Mouse (Mus musculus) CH12.LX (cell line): ENCODE data around the gene Hist2h2bb. TPM values are rescaled to one million over a fixed set of nuclear protein-coding genes. Genes with fewer than 3 reads are reported as not detected.
A peak's percentile ranks its signal among the peaks of the same experiment; 100 is the strongest.

ENCODE experiments used
- DNase-seq: peaks from one replicate; pipeline ENCODE4 v3.0.0-alpha.2; 2013; ENCODE audit errors: extremely low read depth
- H3K27ac ChIP-seq: 2 replicates; pipeline ENCODE4 v1.5.1; 2012; ENCODE audit warnings: low read depth, mild to moderate bottlenecking, control low read depth, moderate library complexity; ENCODE audit not compliant: insufficient read depth
- H3K27me3 ChIP-seq: replicated peaks from 2 replicates; pipeline ENCODE3; 2012; ENCODE audit warnings: inconsistent platforms
- H3K36me3 ChIP-seq, 2 experiments: replicated peaks in 1 of 2; 2 replicates each; pipeline versions ENCODE3 to v1.6.1; 2012; ENCODE audit warnings: inconsistent platforms in 1 of 2, low read length in 1 of 2, mild to moderate bottlenecking in 1 of 2, mixed read lengths in 1 of 2, moderate library complexity in 1 of 2; ENCODE audit not compliant: control insufficient read depth in 1 of 2, insufficient read depth in 1 of 2
- H3K4me1 ChIP-seq, 2 experiments: 2 replicates each; pipeline ENCODE4 v1.6.1; 2012; ENCODE audit warnings: inconsistent platforms in 1 of 2, moderate library complexity in 1 of 2; ENCODE audit not compliant: insufficient read depth in 2 of 2, control insufficient read depth in 1 of 2
- H3K4me2 ChIP-seq: 2 replicates; pipeline ENCODE4 v1.6.1; 2012; ENCODE audit warnings: low read depth, mild to moderate bottlenecking, control low read depth; ENCODE audit not compliant: poor library complexity, insufficient read depth, severe bottlenecking
- H3K4me3 ChIP-seq, 3 experiments: fragments of 150-350 bp in 1 of 3; sonication (generic) in 1 of 3; replicated peaks in 1 of 3; 2 replicates each; pipeline versions ENCODE3 to v1.5.1; 2011 to 2012; ENCODE audit warnings: low read depth in 2 of 3, low read length in 2 of 3, mild to moderate bottlenecking in 2 of 3, moderate library complexity in 2 of 3, control low read depth in 1 of 3, improper control_type of control experiment in 1 of 3, inconsistent platforms in 1 of 3, mixed read lengths in 1 of 3; ENCODE audit not compliant: poor library complexity in 1 of 3
- H3K79me2 ChIP-seq: replicated peaks from 2 replicates; pipeline ENCODE4 v1.6.1; 2012; ENCODE audit warnings: mild to moderate bottlenecking, moderate library complexity; ENCODE audit not compliant: control insufficient read depth, poor library complexity, insufficient read depth, severe bottlenecking; ENCODE audit errors: extremely low read depth
- H3K9ac ChIP-seq: 2 replicates; pipeline ENCODE4 v1.6.1; 2012; ENCODE audit warnings: low read depth, mild to moderate bottlenecking, control low read depth, moderate library complexity; ENCODE audit not compliant: insufficient read depth
- H3K9me3 ChIP-seq: replicated peaks from 2 replicates; pipeline ENCODE3; 2012; ENCODE audit warnings: low read length, inconsistent platforms, mixed read lengths
- BHLHE40 ChIP-seq: IDR thresholded peaks from 2 replicates; pipeline ENCODE4 v1.6.1; 2011; ENCODE audit warnings: mild to moderate bottlenecking, low read depth, low read length, improper control_type of control experiment
- CHD1 ChIP-seq: IDR thresholded peaks from 2 replicates; pipeline ENCODE4 v1.6.1; 2012; ENCODE audit warnings: low read depth, low read length, improper control_type of control experiment, inconsistent platforms
- CHD2 ChIP-seq: IDR thresholded peaks from 2 replicates; pipeline ENCODE4 v1.6.1; 2011; ENCODE audit warnings: low read length, improper control_type of control experiment
- CTCF ChIP-seq, 2 experiments: IDR thresholded peaks in 1 of 2; conservative IDR thresholded peaks in 1 of 2; 2 replicates each; pipeline ENCODE4 v1.5.1; 2011 to 2012; ENCODE audit warnings: low read depth in 2 of 2, low read length in 2 of 2, improper control_type of control experiment in 1 of 2, inconsistent platforms in 1 of 2, mild to moderate bottlenecking in 1 of 2, moderate library complexity in 1 of 2
- ELF1 ChIP-seq: IDR thresholded peaks from 2 replicates; pipeline ENCODE4 v1.6.1; 2014; ENCODE audit warnings: low read depth, mild to moderate bottlenecking, inconsistent platforms, low read length, improper control_type of control experiment
- EP300 ChIP-seq: IDR thresholded peaks from 2 replicates; pipeline ENCODE4 v1.6.1; 2011; ENCODE audit warnings: low read length, improper control_type of control experiment
- GABPA ChIP-seq: IDR thresholded peaks from 2 replicates; pipeline ENCODE4 v1.6.1; 2012; ENCODE audit warnings: low read depth, low read length, improper control_type of control experiment, inconsistent platforms; ENCODE audit not compliant: insufficient replicate concordance
- HCFC1 ChIP-seq: IDR thresholded peaks from 2 replicates; pipeline ENCODE4 v1.6.1; 2012; ENCODE audit warnings: low read depth, mild to moderate bottlenecking, inconsistent platforms, low read length, improper control_type of control experiment
- IRF4 ChIP-seq: IDR thresholded peaks from 2 replicates; pipeline ENCODE4 v1.6.1; 2014; ENCODE audit warnings: low read depth, mild to moderate bottlenecking, inconsistent platforms, low read length, improper control_type of control experiment
- JUN ChIP-seq: IDR thresholded peaks from 2 replicates; pipeline ENCODE4 v1.6.1; 2011; ENCODE audit warnings: low read depth, mild to moderate bottlenecking, low read length, improper control_type of control experiment, moderate library complexity; ENCODE audit not compliant: insufficient read depth
- JUND ChIP-seq: conservative IDR thresholded peaks from 2 replicates; pipeline ENCODE4 v1.6.1; 2011; ENCODE audit warnings: low read depth, low read length, improper control_type of control experiment
- MAFK ChIP-seq: IDR thresholded peaks from 2 replicates; pipeline ENCODE4 v1.6.1; 2011; ENCODE audit warnings: low read length, improper control_type of control experiment; ENCODE audit not compliant: insufficient replicate concordance
- MAX ChIP-seq: IDR thresholded peaks from 2 replicates; pipeline ENCODE4 v1.6.1; 2011; ENCODE audit warnings: low read length, improper control_type of control experiment
- MAZ ChIP-seq: IDR thresholded peaks from 2 replicates; pipeline ENCODE4 v1.6.1; 2012; ENCODE audit warnings: low read depth, mild to moderate bottlenecking, inconsistent platforms, low read length, improper control_type of control experiment, moderate library complexity
- MYC ChIP-seq: IDR thresholded peaks from 2 replicates; pipeline ENCODE4 v1.6.1; 2011; ENCODE audit warnings: low read depth, mild to moderate bottlenecking, improper control_type of control experiment, low read length
- NELFE ChIP-seq: IDR thresholded peaks from 2 replicates; pipeline ENCODE4 v1.6.1; 2011; ENCODE audit warnings: low read depth, low read length, improper control_type of control experiment
- NRF1 ChIP-seq: IDR thresholded peaks from 2 replicates; pipeline ENCODE4 v1.6.1; 2014; ENCODE audit warnings: low read depth, mild to moderate bottlenecking, inconsistent platforms, low read length, improper control_type of control experiment, moderate library complexity
- POLR2A ChIP-seq: IDR thresholded peaks from 2 replicates; pipeline ENCODE4 v1.6.1; 2011; ENCODE audit warnings: low read depth, mild to moderate bottlenecking, improper control_type of control experiment, low read length
- RCOR1 ChIP-seq: conservative IDR thresholded peaks from 2 replicates; pipeline ENCODE4 v1.6.1; 2012; ENCODE audit warnings: low read depth, mild to moderate bottlenecking, inconsistent platforms, low read length, improper control_type of control experiment
- SMC3 ChIP-seq: IDR thresholded peaks from 2 replicates; pipeline ENCODE4 v1.6.1; 2011; ENCODE audit warnings: low read depth, low read length, improper control_type of control experiment
- TBP ChIP-seq: conservative IDR thresholded peaks from 2 replicates; pipeline ENCODE4 v1.6.1; 2011; ENCODE audit warnings: low read depth, low read length, improper control_type of control experiment
- TCF12 ChIP-seq: IDR thresholded peaks from 2 replicates; pipeline ENCODE4 v1.6.1; 2014; ENCODE audit warnings: low read depth, mild to moderate bottlenecking, inconsistent platforms, low read length, improper control_type of control experiment
- UBTF ChIP-seq: IDR thresholded peaks from 2 replicates; pipeline ENCODE4 v1.6.1; 2012; ENCODE audit warnings: low read depth, mild to moderate bottlenecking, inconsistent platforms, low read length, improper control_type of control experiment, moderate library complexity
- USF1 ChIP-seq: IDR thresholded peaks from 2 replicates; pipeline ENCODE4 v1.6.1; 2014; ENCODE audit warnings: low read depth, mild to moderate bottlenecking, inconsistent platforms, low read length, improper control_type of control experiment
- ZC3H11A ChIP-seq: IDR thresholded peaks from 2 replicates; pipeline ENCODE4 v1.6.1; 2012; ENCODE audit warnings: low read depth, mild to moderate bottlenecking, inconsistent platforms, low read length, improper control_type of control experiment
- ZKSCAN1 ChIP-seq: IDR thresholded peaks from 2 replicates; pipeline ENCODE4 v1.6.1; 2012; ENCODE audit warnings: low read depth, inconsistent platforms, low read length, improper control_type of control experiment, borderline replicate concordance
- ZMIZ1 ChIP-seq: IDR thresholded peaks from 2 replicates; pipeline ENCODE4 v1.6.1; 2012; ENCODE audit warnings: low read depth, mild to moderate bottlenecking, inconsistent platforms, low read length, improper control_type of control experiment
- ZNF384 ChIP-seq: IDR thresholded peaks from 2 replicates; pipeline ENCODE4 v1.6.1; 2012; ENCODE audit warnings: low read depth, low read length, improper control_type of control experiment, inconsistent platforms
- dilution Hi-C: fragments of 300-500 bp; cut with MboI; formaldehyde crosslinking; loops from 2 replicates; pipeline ENCODE4 v1.14.3; 2020; ENCODE audit warnings: low sequenced_read_pairs; ENCODE audit not compliant: extremely low pct_unique_long_range_greater_than_20kb, extremely low pct_ligation_motif_present
- in situ Hi-C: fragments of 300-500 bp; cut with MboI; formaldehyde crosslinking; loops from 3 replicates; pipeline ENCODE4 v1.14.3; 2019; ENCODE audit warnings: low sequenced_read_pairs, low pct_ligation_motif_present, low pct_unique_long_range_greater_than_20kb, mixed read lengths
- polyA plus RNA-seq: library from polyadenylated mRNA; unstranded; fragments of >175 nt; gene quantifications from 2 replicates; pipeline ENCODE4 v1.2.1, GENCODE M21; 2012; ENCODE audit warnings: low read depth; ENCODE audit not compliant: insufficient read length
- total RNA-seq, 2 experiments: library from RNA; depleted of rRNA; stranded (reverse); fragments of 300-350 nt in 1 of 2; fragments of >200 nt in 1 of 2; gene quantifications; 2 replicates each; pipeline ENCODE4 v1.2.3; 2012 to 2014

Gene Hist2h2bb
- total and polyA plus RNA-seq, 3 experiments = 4.1 to 2,265 (median 51.9) TPM

- TF ChIP-seq ZMIZ1 (no peak), BHLHE40 (no peak), TBP (0 out of 2 replicates have a peak, but pooled peaks have one; percentile 25), USF1 (no peak), RCOR1 (no peak), GABPA (no peak), POLR2A (peak; percentile 51; the same call in 1 of the 2 replicates), ELF1 (peak; percentile 59), JUND (no peak), NRF1 (no peak), SMC3 (no peak), NELFE (no peak), MYC (no peak), CHD2 (no peak), UBTF (no peak), ZC3H11A (no peak), MAZ (no peak), HCFC1 (peak; percentile 73), ZNF384 (no peak)
- TF ChIP-seq, all 38 proteins: peak for 6
Observed at GRCm38 (mm10) chr3:96254683-96255355, 14.7 kb upstream of the Hist2h2bb start (continued).

GRCm38 (mm10) chr3:96255926-96256593 is 13.5 kb upstream of the Hist2h2bb start:
- in situ Hi-C loops = no loop called here
- H3K36me3 ChIP-seq = no peaks in the 10 kb centered on the region
- DNase-seq = no peak
- dilution Hi-C loops = no loop called here
- peaks cover 8 to 32% of the 10 kb centered on the region in 2 experiments for H3K4me1 ChIP-seq
- H3K79me2 ChIP-seq = no peaks in the 10 kb centered on the region
- no peak overlapping the region for H3K9ac ChIP-seq
- TF ChIP-seq JUN = no peak
- no peak for TF ChIP-seq CTCF (conservative IDR thresholded peaks at IDR 0.05 in 1 of 2, IDR thresholded peaks at IDR 0.05 in 1 of 2; ENCODE audit: low read depth in 2 of 2, low read length in 2 of 2)
- no peak for TF ChIP-seq MAFK
- TF ChIP-seq TCF12 = no peak
- TF ChIP-seq EP300 = no peak
- TF ChIP-seq ZC3H11A = no peak
- TF ChIP-seq MAX = no peak
- no peak for TF ChIP-seq ZNF384
- TF ChIP-seq ZMIZ1 = no peak
- no peak for TF ChIP-seq ZKSCAN1
- no peak for TF ChIP-seq IRF4
- no peak for TF ChIP-seq CHD1
- no peak for TF ChIP-seq TBP
- no peak for TF ChIP-seq GABPA
- no peak for TF ChIP-seq MYC
- TF ChIP-seq HCFC1 = no peak
- H3K27ac ChIP-seq = no peak overlapping the region
- no peaks in the 10 kb centered on the region for H3K27me3 ChIP-seq
- no peaks in the 10 kb centered on the region for H3K9me3 ChIP-seq
- no peak overlapping the region for H3K4me2 ChIP-seq
- H3K4me3 ChIP-seq = no peak overlapping the region
